Mouse (Mus musculus): ENCODE data around the gene 2410015M20Rik. TPM values are rescaled to one million over a fixed set of nuclear protein-coding genes. Genes with fewer than 3 reads are reported as not detected.

Gene 2410015M20Rik
- polyA plus RNA-seq, 1 experiment from 2014 or later: 209 TPM

DNA sequence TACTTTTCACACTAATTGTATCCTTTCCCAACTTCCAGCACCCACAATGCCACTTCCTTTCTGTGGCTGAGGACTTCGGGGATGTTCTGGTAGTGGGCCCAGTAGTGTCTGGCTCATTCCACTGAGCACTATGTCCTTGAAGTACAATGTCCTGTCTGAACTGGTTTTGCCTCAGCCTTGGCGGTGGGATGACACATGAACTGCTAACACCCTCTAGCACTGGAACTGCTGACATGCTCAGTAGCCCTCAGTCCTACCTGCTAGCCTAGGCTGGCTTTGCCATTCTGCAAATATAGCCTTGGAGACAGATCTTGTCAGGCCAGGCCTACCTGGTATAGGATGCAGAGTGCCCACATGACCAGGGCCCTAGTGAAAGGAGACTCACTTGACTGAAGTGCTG, 47.7 kb downstream of the 2410015M20Rik start:
- whole genome bisulfite sequencing: 94% methylated on average over 2 of the region's 2 CpGs
- no peak overlapping the region for H3K9ac ChIP-seq (replicated peaks; ENCODE audit: low read length)
- H3K27ac ChIP-seq (replicated peaks; ENCODE audit: low read depth, low read length): no peak overlapping the region
- ATAC-seq (replicated peaks; ENCODE audit: insufficient number of reproducible peaks, low FRiP score, low TSS enrichment, low read depth): no peak
- no peaks in the 10 kb centered on the region for H3K27me3 ChIP-seq (ENCODE audit: control insufficient read depth, insufficient read depth, low read length)
- DNase-seq (ENCODE audit: low spot score): no peak
- no peak overlapping the region for H3K4me3 ChIP-seq (ENCODE audit: low read depth, low read length)
- H3K4me2 ChIP-seq (ENCODE audit: low read depth, low read length): no peak overlapping the region
- H3K9me3 ChIP-seq (replicated peaks; ENCODE audit: control insufficient read depth, low read length): no peaks in the 10 kb centered on the region
- H3K36me3 ChIP-seq (replicated peaks; ENCODE audit: control insufficient read depth, insufficient read depth, low read depth, low read length): peaks cover 24% of the 10 kb centered on the region
- H3K4me1 ChIP-seq (ENCODE audit: control insufficient read depth, insufficient read depth, low read length): no peaks in the 10 kb centered on the region

DNA sequence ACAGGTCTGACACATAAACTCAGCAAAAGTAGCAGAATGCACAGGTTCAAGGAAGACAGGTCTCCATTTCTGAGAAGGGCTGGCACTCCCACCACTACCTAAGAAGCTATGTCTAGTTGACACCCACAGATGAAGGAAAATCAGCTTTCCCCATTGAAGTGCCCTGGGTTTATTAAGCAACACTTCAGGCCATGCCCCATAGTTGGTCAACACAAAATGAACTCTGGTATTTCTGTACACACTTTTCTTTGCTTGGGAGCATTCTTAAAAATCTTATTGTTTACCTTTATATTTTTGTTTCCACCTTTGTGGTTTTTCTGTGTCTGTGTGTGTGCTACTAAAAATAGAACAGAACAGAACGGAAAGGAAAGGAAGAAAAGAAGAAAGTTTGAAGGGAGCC, 49.4 kb downstream of the 2410015M20Rik start:
- 73% methylated on average over 1 of the region's 1 CpGs for WGBS
- ATAC-seq (replicated peaks; ENCODE audit: insufficient number of reproducible peaks, low FRiP score, low TSS enrichment, low read depth) (no peak), DNase-seq (ENCODE audit: low spot score) (no peak)
- Histone ChIP-seq H3K9me3 (replicated peaks; ENCODE audit: control insufficient read depth, low read length) (no peaks in the 10 kb centered on the region), H3K9ac (replicated peaks; ENCODE audit: low read length) (no peak overlapping the region), H3K4me1 (ENCODE audit: control insufficient read depth, insufficient read depth, low read length) (no peaks in the 10 kb centered on the region), H3K4me2 (ENCODE audit: low read depth, low read length) (no peak overlapping the region), H3K36me3 (replicated peaks; ENCODE audit: control insufficient read depth, insufficient read depth, low read depth, low read length) (peaks cover 15% of the 10 kb centered on the region), H3K27me3 (ENCODE audit: control insufficient read depth, insufficient read depth, low read length) (no peaks in the 10 kb centered on the region), H3K27ac (replicated peaks; ENCODE audit: low read depth, low read length) (no peak overlapping the region), H3K4me3 (ENCODE audit: low read depth, low read length) (no peak overlapping the region)

DNA sequence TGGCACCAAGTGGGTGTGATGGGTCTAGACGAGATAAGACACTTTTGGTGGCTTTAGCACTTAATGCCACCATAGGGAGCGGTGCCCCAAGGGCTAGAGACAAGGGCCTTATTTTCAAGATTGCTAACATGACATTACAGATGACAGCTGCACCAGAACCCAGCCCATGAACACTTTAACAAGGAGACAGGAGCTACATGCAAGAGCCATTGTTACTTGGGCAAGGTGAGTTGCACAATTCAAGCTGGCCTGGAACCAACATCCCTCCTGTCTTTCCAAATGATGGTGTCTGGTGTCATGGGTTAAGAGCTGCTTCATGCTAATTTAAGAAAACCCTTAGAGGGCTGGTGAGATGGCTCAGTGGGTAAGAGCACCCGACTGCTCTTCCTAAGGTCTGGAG, 50.2 kb downstream of the 2410015M20Rik start:
- no peak for ATAC-seq (replicated peaks; ENCODE audit: insufficient number of reproducible peaks, low FRiP score, low TSS enrichment, low read depth)
- no peak overlapping the region for H3K4me3 ChIP-seq (ENCODE audit: low read depth, low read length)
- WGBS: 71% methylated on average over 3 of the region's 3 CpGs

DNA sequence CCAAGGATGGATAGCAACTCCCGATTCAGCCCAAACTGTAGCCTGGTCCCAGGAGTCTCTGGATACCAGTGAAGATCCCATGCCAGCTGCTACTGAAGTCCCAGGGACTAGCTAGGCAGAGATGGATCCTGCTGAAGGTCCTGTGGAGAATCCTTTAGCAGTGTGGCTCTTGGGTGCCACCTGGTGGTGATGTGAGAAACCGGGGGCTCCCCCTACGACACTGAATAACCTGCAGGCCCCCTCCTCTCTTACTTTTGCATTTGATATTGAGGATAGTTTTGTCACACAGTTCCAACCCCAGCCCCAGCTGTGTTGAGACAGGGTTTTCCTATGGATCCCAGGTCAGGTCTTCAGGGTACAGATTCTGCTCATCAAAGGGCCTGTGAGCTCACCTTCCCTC, 51.1 kb downstream of the 2410015M20Rik start:
- 0 out of 2 replicates have a peak, but pooled peaks have one; percentile 40 for ATAC-seq (replicated peaks; ENCODE audit: insufficient number of reproducible peaks, low FRiP score, low TSS enrichment, low read depth)
- H3K27me3 ChIP-seq (ENCODE audit: control insufficient read depth, insufficient read depth, low read length): no peaks in the 10 kb centered on the region
- no peak overlapping the region for H3K27ac ChIP-seq (replicated peaks; ENCODE audit: low read depth, low read length)
- peaks cover 12% of the 10 kb centered on the region for H3K36me3 ChIP-seq (replicated peaks; ENCODE audit: control insufficient read depth, insufficient read depth, low read depth, low read length)
- peak; percentile 80 for DNase-seq (ENCODE audit: low spot score)
- H3K9me3 ChIP-seq (replicated peaks; ENCODE audit: control insufficient read depth, low read length): no peaks in the 10 kb centered on the region
- H3K4me2 ChIP-seq (ENCODE audit: low read depth, low read length): no peak overlapping the region
- no peak overlapping the region for H3K4me3 ChIP-seq (ENCODE audit: low read depth, low read length)
- 28% methylated on average over 3 of the region's 3 CpGs for WGBS
- H3K9ac ChIP-seq (replicated peaks; ENCODE audit: low read length): no peak overlapping the region
- no peaks in the 10 kb centered on the region for H3K4me1 ChIP-seq (ENCODE audit: control insufficient read depth, insufficient read depth, low read length)

More for the DNA sequence above, 50.2 kb downstream of the 2410015M20Rik start:
- no peak overlapping the region for H3K4me2 ChIP-seq (ENCODE audit: low read depth, low read length)
- peaks cover 12% of the 10 kb centered on the region for H3K36me3 ChIP-seq (replicated peaks; ENCODE audit: control insufficient read depth, insufficient read depth, low read depth, low read length)
- DNase-seq (ENCODE audit: low spot score): no peak
- H3K9ac ChIP-seq (replicated peaks; ENCODE audit: low read length): no peak overlapping the region
- no peaks in the 10 kb centered on the region for H3K4me1 ChIP-seq (ENCODE audit: control insufficient read depth, insufficient read depth, low read length)
- H3K27me3 ChIP-seq (ENCODE audit: control insufficient read depth, insufficient read depth, low read length): no peaks in the 10 kb centered on the region
- H3K9me3 ChIP-seq (replicated peaks; ENCODE audit: control insufficient read depth, low read length): no peaks in the 10 kb centered on the region
- H3K27ac ChIP-seq (replicated peaks; ENCODE audit: low read depth, low read length): no peak overlapping the region

Other genes with a start within 250 kb of the 2410015M20Rik start
- gene Ptprs, start 133.3 kb downstream of the 2410015M20Rik start, polyA plus RNA-seq (2014; fragmentation: Nextera tagmentation; extraction: Ambion mirVana): 80.1 and 81.5 TPM in 2 replicates
- gene Znrf4, start 97.3 kb downstream of the 2410015M20Rik start, polyA plus RNA-seq (2014; fragmentation: Nextera tagmentation; extraction: Ambion mirVana): not detected in 2 replicates
- gene Gm20219, start 55.4 kb downstream of the 2410015M20Rik start, polyA plus RNA-seq (2014; fragmentation: Nextera tagmentation; extraction: Ambion mirVana): 0.70 and 0.77 TPM in 2 replicates
- gene Safb2, start 25.2 kb downstream of the 2410015M20Rik start, polyA plus RNA-seq (2014; fragmentation: Nextera tagmentation; extraction: Ambion mirVana): 37.2 and 45.3 TPM in 2 replicates
- 94.1 and 109 TPM in 2 replicates for gene Safb, start 24.9 kb downstream of the 2410015M20Rik start, polyA plus RNA-seq (2014; fragmentation: Nextera tagmentation; extraction: Ambion mirVana)
- 1,376 and 1,538 TPM in 2 replicates for gene Rpl36, start 3.6 kb upstream of the 2410015M20Rik start, polyA plus RNA-seq (2014; fragmentation: Nextera tagmentation; extraction: Ambion mirVana)
- gene Lonp1, start 17.1 kb upstream of the 2410015M20Rik start, polyA plus RNA-seq (2014; fragmentation: Nextera tagmentation; extraction: Ambion mirVana): 48.3 and 49.5 TPM in 2 replicates
- 0.70 and 0.71 TPM in 2 replicates for gene Catsperd, start 18.4 kb upstream of the 2410015M20Rik start, polyA plus RNA-seq (2014; fragmentation: Nextera tagmentation; extraction: Ambion mirVana)
- 105 and 115 TPM in 2 replicates for gene Ranbp3, start 63.5 kb upstream of the 2410015M20Rik start, polyA plus RNA-seq (2014; fragmentation: Nextera tagmentation; extraction: Ambion mirVana)
- gene Ndufa11, start 108.0 kb upstream of the 2410015M20Rik start, polyA plus RNA-seq (2014; fragmentation: Nextera tagmentation; extraction: Ambion mirVana): 352 and 362 TPM in 2 replicates
- 14.7 and 15.5 TPM in 2 replicates for gene Vmac, start 108.3 kb upstream of the 2410015M20Rik start, polyA plus RNA-seq (2014; fragmentation: Nextera tagmentation; extraction: Ambion mirVana)
- gene Nrtn, start 147.8 kb upstream of the 2410015M20Rik start, polyA plus RNA-seq (2014; fragmentation: Nextera tagmentation; extraction: Ambion mirVana): 6.7 and 7.8 TPM in 2 replicates
- gene Dus3l, start 155.0 kb upstream of the 2410015M20Rik start, polyA plus RNA-seq (2014; fragmentation: Nextera tagmentation; extraction: Ambion mirVana): 30.1 and 32.3 TPM in 2 replicates
- 0.66 and 0.72 TPM in 2 replicates for gene Prr22, start 160.5 kb upstream of the 2410015M20Rik start, polyA plus RNA-seq (2014; fragmentation: Nextera tagmentation; extraction: Ambion mirVana)
- gene Rfx2, start 221.2 kb upstream of the 2410015M20Rik start, polyA plus RNA-seq (2014; fragmentation: Nextera tagmentation; extraction: Ambion mirVana): 2.3 and 2.4 TPM in 2 replicates

Data from embryonic facial prominence, embryonic 11.5 days (tissue).